Mouse (Mus musculus): ENCODE measurements at regions not wholly inside any gene's neighbourhood (a gene's known extent, or its start where the extent isn't known, plus 50 kb on each side); places are given as distances from the start of the nearest gene placed in this dataset.
"Not testable (repeated sequence)": the region's sequence is repeated elsewhere in the genome, so short reads cannot be mapped to it uniquely, and the experiment has no call there.

- DNase-seq, result no peak
These were observed 136.1 kb upstream of the Klf3 start for GRCm38 (mm10) chr5:64667053-64667452.

GRCm38 (mm10) chr5:64673861-64674260, 129.3 kb upstream of the Klf3 start:
- DNase-seq, result no peak

- no peak for DNase-seq
These were observed 126.8 kb upstream of the Klf3 start for GRCm38 (mm10) chr5:64676214-64676945.

GRCm38 (mm10) chr5:64676946-64677588, 126.1 kb upstream of the Klf3 start:
- DNase-seq, result no peak

GRCm38 (mm10) chr5:64678706-64679105, 124.5 kb upstream of the Klf3 start:
- no peak for DNase-seq

GRCm38 (mm10) chr5:64679996-64680625, 123.1 kb upstream of the Klf3 start:
- no peak for DNase-seq

- DNase-seq, result no peak
These were observed 122.0 kb upstream of the Klf3 start for GRCm38 (mm10) chr5:64681161-64681560.

GRCm38 (mm10) chr5:64682326-64682845, 120.8 kb upstream of the Klf3 start:
- DNase-seq, result no peak

- DNase-seq, result no peak
These were observed 119.8 kb upstream of the Klf3 start for GRCm38 (mm10) chr5:64683419-64683818.

- DNase-seq, result no peak
These were observed 118.9 kb upstream of the Klf3 start for GRCm38 (mm10) chr5:64684275-64684674.

GRCm38 (mm10) chr5:64690148-64690547, 113.0 kb upstream of the Klf3 start:
- DNase-seq, result no peak

- no peak for DNase-seq
These were observed 111.6 kb upstream of the Klf3 start for GRCm38 (mm10) chr5:64691406-64692100.

GRCm38 (mm10) chr5:64692335-64692734, 110.9 kb upstream of the Klf3 start:
- no peak for DNase-seq

GRCm38 (mm10) chr5:64693616-64694015, 109.6 kb upstream of the Klf3 start:
- DNase-seq, result no peak

GRCm38 (mm10) chr5:64694606-64695005, 108.6 kb upstream of the Klf3 start:
- DNase-seq, result no peak

- no peak for DNase-seq
These were observed 107.1 kb upstream of the Klf3 start for GRCm38 (mm10) chr5:64696099-64696498.

- DNase-seq, result no peak
These were observed 105.7 kb upstream of the Klf3 start for GRCm38 (mm10) chr5:64697466-64697865.

GRCm38 (mm10) chr5:64698458-64699116, 104.6 kb upstream of the Klf3 start:
- DNase-seq, result no peak

GRCm38 (mm10) chr5:64700030-64700429, 103.2 kb upstream of the Klf3 start:
- no peak for DNase-seq

- DNase-seq, result no peak
These were observed 101.9 kb upstream of the Klf3 start for GRCm38 (mm10) chr5:64701219-64701779.

GRCm38 (mm10) chr5:64701780-64702231, 101.4 kb upstream of the Klf3 start:
- peak; percentile 27 for DNase-seq

- not testable (repeated sequence) for DNase-seq
These were observed 100.8 kb upstream of the Klf3 start for GRCm38 (mm10) chr5:64702404-64702803.

Data from cerebellum, adult 8-10 months (tissue).